Mouse (Mus musculus): ENCODE results near the gene Ghr. TPM values are rescaled to one million over a fixed set of nuclear protein-coding genes. Genes with fewer than 3 reads are reported as not detected.

The Ghr gene
- polyA plus RNA-seq, 1 experiment from 2014 or later: 101 TPM

DNA sequence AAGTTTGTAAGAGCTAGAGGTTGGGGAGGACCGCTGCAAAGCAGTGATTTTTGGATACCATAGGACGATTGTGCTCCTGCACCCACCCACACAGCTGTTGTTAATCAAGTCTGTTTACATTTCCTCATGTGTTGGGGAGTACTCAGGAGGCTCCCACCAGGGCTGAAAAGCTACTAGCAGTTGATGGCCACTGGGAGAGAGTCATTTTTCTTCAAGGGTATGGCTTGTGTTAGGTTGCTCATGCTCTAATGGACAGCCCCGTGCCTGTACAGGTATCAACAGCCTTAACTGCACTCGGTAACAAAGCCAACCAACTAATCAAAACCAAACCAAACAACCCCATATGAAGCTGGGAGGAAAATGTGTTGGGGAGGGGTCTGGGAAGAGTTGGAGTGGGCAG, 313.8 kb downstream of the Ghr start:
- H3K4me1 ChIP-seq (replicated peaks; ENCODE audit: control insufficient read depth, insufficient read depth, low read length): peaks cover 13% of the 10 kb centered on the region
- ATAC-seq (ENCODE audit: low read depth): peak; percentile 11; the same call in 1 of the 2 replicates
- no peaks in the 10 kb centered on the region for H3K27me3 ChIP-seq (ENCODE audit: control insufficient read depth, insufficient read depth, low read depth, low read length)
- H3K4me2 ChIP-seq (ENCODE audit: low read depth, low read length): no peak overlapping the region
- H3K4me3 ChIP-seq (ENCODE audit: low read length): no peak overlapping the region
- no peaks in the 10 kb centered on the region for H3K36me3 ChIP-seq (ENCODE audit: control insufficient read depth, insufficient read depth, low read length)
- WGBS: 56% methylated on average over 4 of the region's 4 CpGs
- no peak overlapping the region for H3K9ac ChIP-seq (ENCODE audit: low read length)
- no peaks in the 10 kb centered on the region for H3K9me3 ChIP-seq (ENCODE audit: control insufficient read depth, low read length)
- no peak overlapping the region for H3K27ac ChIP-seq (ENCODE audit: low read length)

DNA sequence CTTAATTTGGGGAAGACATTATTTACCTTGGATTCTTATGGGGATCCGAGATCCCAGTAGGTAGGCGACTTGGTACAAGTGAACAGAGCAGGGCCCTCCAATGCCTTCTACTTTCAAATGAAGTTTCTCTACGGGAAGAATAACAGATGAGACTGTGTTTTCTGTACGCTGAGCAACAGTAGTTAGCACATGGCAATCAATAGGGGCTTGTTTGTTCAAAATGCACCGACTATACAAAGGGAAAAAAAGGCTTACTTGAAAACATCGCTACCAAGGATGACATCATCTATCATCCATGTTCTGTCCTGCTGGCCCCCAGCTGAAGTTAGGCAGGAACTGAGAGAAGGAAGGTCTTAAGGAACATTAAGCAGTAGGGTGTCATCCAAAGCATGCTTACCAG, 315.0 kb downstream of the Ghr start, which contains the start of gene Selenop:
Gene Selenop, plus strand, starts transcription at position 301 of the 400 bp plus-strand sequence.
- 84% methylated on average over 6 of the region's 6 CpGs for WGBS
- H3K9me3 ChIP-seq (ENCODE audit: control insufficient read depth, low read length): no peaks in the 10 kb centered on the region
- H3K27me3 ChIP-seq (ENCODE audit: control insufficient read depth, insufficient read depth, low read depth, low read length): no peaks in the 10 kb centered on the region
- no peak for ATAC-seq (ENCODE audit: low read depth)
- H3K4me3 ChIP-seq (ENCODE audit: low read length): no peak within 1 kb of the TSS
- H3K9ac ChIP-seq (ENCODE audit: low read length): no peak within 1 kb of the TSS
- H3K4me1 ChIP-seq (replicated peaks; ENCODE audit: control insufficient read depth, insufficient read depth, low read length): peaks cover 13% of the 10 kb centered on the region
- no peak within 1 kb of the TSS for H3K4me2 ChIP-seq (ENCODE audit: low read depth, low read length)
- H3K27ac ChIP-seq (ENCODE audit: low read length): no peak within 1 kb of the TSS
- no peaks in the 10 kb centered on the region for H3K36me3 ChIP-seq (ENCODE audit: control insufficient read depth, insufficient read depth, low read length)

Data from lung, embryonic 16.5 days (tissue).